35 mouse cellular contexts compared by ENCODE assay signal in the genomic region with DNA sequence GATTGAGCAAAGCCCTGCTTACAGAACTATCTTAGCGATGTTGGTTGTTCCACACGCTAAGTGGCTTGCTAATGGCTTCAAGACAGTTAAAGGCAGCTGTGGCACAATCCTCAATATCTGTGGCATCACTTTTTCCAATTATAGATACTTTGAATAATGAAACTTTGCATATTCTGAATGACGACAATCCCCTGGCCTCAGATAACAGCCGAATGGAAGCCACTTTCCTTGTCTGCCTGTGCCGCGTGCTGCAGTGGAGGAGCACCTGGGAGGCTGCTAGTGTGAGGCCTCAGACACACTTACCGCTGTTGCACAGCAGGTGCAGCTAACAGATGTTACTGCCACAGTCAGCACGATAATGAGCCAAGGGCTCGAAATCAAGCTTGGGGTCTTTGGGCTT. TPM values are rescaled to one million over a fixed set of nuclear protein-coding genes. Genes with fewer than 3 reads are reported as not detected.
"Had no signal": no experiment of that assay in that cellular context is flagged by ENCODE, and none has a peak within 500 bp of the region (broad histone marks: within the 10 kb centered on the region; RNA-seq: fewer than 3 reads in every experiment).

No protein-coding gene starts in this region.

- H3K9ac ChIP-seq: limb, embryonic 12.5 days; limb, embryonic 13.5 days; limb, embryonic 15.5 days; liver, embryonic 12.5 days; liver, embryonic 13.5 days; liver, embryonic 14.5 days; liver, embryonic 15.5 days; liver, postnatal 0 days; lung, embryonic 14.5 days; lung, embryonic 15.5 days; midbrain, embryonic 12.5 days; midbrain, embryonic 13.5 days; midbrain, embryonic 15.5 days had no signal

- H3K4me2 ChIP-seq: limb, embryonic 12.5 days; limb, embryonic 13.5 days; limb, embryonic 15.5 days; liver, embryonic 11.5 days; liver, embryonic 12.5 days; liver, embryonic 13.5 days; liver, embryonic 15.5 days; lung, embryonic 14.5 days; lung, embryonic 15.5 days; midbrain, embryonic 11.5 days; midbrain, embryonic 12.5 days; midbrain, embryonic 13.5 days; midbrain, embryonic 15.5 days had no signal

- H3K4me1 ChIP-seq: limb, embryonic 10.5 days; limb, embryonic 12.5 days; limb, embryonic 13.5 days; limb, embryonic 15.5 days; liver, embryonic 12.5 days; liver, embryonic 13.5 days; liver, embryonic 15.5 days; lung, embryonic 15.5 days; midbrain, embryonic 10.5 days; midbrain, embryonic 12.5 days; midbrain, embryonic 13.5 days; midbrain, embryonic 15.5 days had no signal

- H3K27ac ChIP-seq: left cerebral cortex, adult 2 months; limb, embryonic 10.5 days; limb, embryonic 12.5 days; limb, embryonic 13.5 days; limb, embryonic 15.5 days; liver, embryonic 12.5 days; liver, embryonic 13.5 days; liver, embryonic 14.5 days; liver, embryonic 15.5 days; lung, embryonic 15.5 days; macrophage; midbrain, embryonic 10.5 days; midbrain, embryonic 12.5 days; midbrain, embryonic 13.5 days; midbrain, embryonic 15.5 days had no signal

- H3K9me3 ChIP-seq: limb, embryonic 10.5 days; limb, embryonic 12.5 days; limb, embryonic 13.5 days; limb, embryonic 15.5 days; liver, embryonic 12.5 days; liver, embryonic 13.5 days; liver, embryonic 15.5 days; lung, embryonic 15.5 days; megakaryocyte, embryonic 14.5 days; midbrain, embryonic 10.5 days; midbrain, embryonic 12.5 days; midbrain, embryonic 13.5 days; midbrain, embryonic 15.5 days had no signal

- ATAC-seq: liver, embryonic 12.5 days; liver, postnatal 0 days; lung, postnatal 0 days; midbrain, embryonic 13.5 days; midbrain, embryonic 15.5 days; midbrain, embryonic 16.5 days had no signal

- H3K27me3 ChIP-seq: limb, embryonic 12.5 days; limb, embryonic 13.5 days; limb, embryonic 15.5 days; liver, embryonic 12.5 days; liver, embryonic 13.5 days; liver, embryonic 15.5 days; lung, embryonic 15.5 days; megakaryocyte, embryonic 14.5 days; midbrain, embryonic 12.5 days; midbrain, embryonic 13.5 days; midbrain, embryonic 15.5 days had no signal

- H3K4me3 ChIP-seq: left cerebral cortex, adult 2 months; limb, embryonic 10.5 days; limb, embryonic 12.5 days; limb, embryonic 13.5 days; limb, embryonic 15.5 days; liver, embryonic 12.5 days; liver, embryonic 13.5 days; liver, embryonic 15.5 days; lung, embryonic 15.5 days; megakaryocyte, embryonic 14.5 days; midbrain, embryonic 10.5 days; midbrain, embryonic 12.5 days; midbrain, embryonic 13.5 days; midbrain, embryonic 15.5 days; myocyte had no signal

- DNase-seq: left cerebral cortex, postnatal 4 days; liver; liver, embryonic 13.5 days; liver, postnatal 0 days; lung, adult 18-20 months; lung, adult 2 months; lung, embryonic 14.5 days; lung, postnatal 10 days; lung, postnatal 14 days; lung, postnatal 36 days; lung, postnatal 4 days had no signal

RNA-seq across cellular contexts. Expression of a gene that starts 5.2 kb away (rescaled TPM):
- total RNA-seq: left cerebral cortex, postnatal 10 days; left cerebral cortex, postnatal 14 days; left cerebral cortex, postnatal 25 days; midbrain, postnatal 0 days had no signal
- polyA plus RNA-seq: limb, embryonic 10.5 days; midbrain, embryonic 16.5 days; midbrain, postnatal 0 days; myocyte had no signal
